Mouse (Mus musculus) heart, postnatal 0 days (tissue): ENCODE data around the gene Wwp2. TPM values are rescaled to one million over a fixed set of nuclear protein-coding genes. Genes with fewer than 3 reads are reported as not detected.

ENCODE experiments used
- ATAC-seq: fragments of 200-750 bp; cut with Nextera tagmentation; 2 replicates; pipeline ENCODE4 v1.8.0; 2017; ENCODE audit warnings: low read depth, moderate number of reproducible peaks, moderate library complexity; ENCODE audit not compliant: insufficient read depth
- DNase-seq: peaks from one replicate; pipeline ENCODE4 v3.0.0-alpha.2; 2016; ENCODE audit warnings: low spot score
- H3K27ac ChIP-seq: fragments of 300-500 bp; sonication (generic); 2 replicates; pipeline ENCODE4 v1.5.1; 2014; ENCODE audit warnings: low read depth, mild to moderate bottlenecking
- H3K27me3 ChIP-seq: fragments of 300-500 bp; sonication (generic); 2 replicates; pipeline ENCODE4 v1.6.1; 2014; ENCODE audit warnings: low read length, mixed read lengths; ENCODE audit not compliant: control insufficient read depth, insufficient read depth
- H3K36me3 ChIP-seq: fragments of 300-500 bp; sonication (generic); replicated peaks from 2 replicates; pipeline ENCODE4 v1.6.1; 2014; ENCODE audit warnings: low read length, mixed read lengths; ENCODE audit not compliant: control insufficient read depth, insufficient read depth
- H3K4me1 ChIP-seq: fragments of 300-500 bp; sonication (generic); 2 replicates; pipeline ENCODE4 v1.6.1; 2014; ENCODE audit warnings: antibody characterized with exemption; ENCODE audit not compliant: control insufficient read depth, insufficient read depth
- H3K4me2 ChIP-seq: fragments of 300-500 bp; sonication (generic); 2 replicates; pipeline ENCODE4 v1.6.1; 2014; ENCODE audit warnings: low read depth, mild to moderate bottlenecking, low read length, moderate library complexity
- H3K4me3 ChIP-seq: fragments of 300-500 bp; sonication (generic); 2 replicates; pipeline ENCODE4 v1.5.1; 2014; ENCODE audit warnings: low read depth, low read length
- H3K9ac ChIP-seq: fragments of 300-500 bp; sonication (generic); replicated peaks from 2 replicates; pipeline ENCODE4 v1.6.1; 2014; ENCODE audit warnings: low read depth, low read length, mixed read lengths
- H3K9me3 ChIP-seq: fragments of 300-500 bp; sonication (generic); replicated peaks from 2 replicates; pipeline ENCODE4 v1.6.1; 2016; ENCODE audit warnings: low read length; ENCODE audit not compliant: control insufficient read depth
- CTCF ChIP-seq: IDR thresholded peaks from 2 replicates; pipeline ENCODE4 v1.5.1; 2016; ENCODE audit warnings: antibody characterized with exemption, control low read depth, low read depth
- EP300 ChIP-seq: IDR thresholded peaks from 2 replicates; pipeline ENCODE4 v1.6.1; 2016; ENCODE audit warnings: antibody characterized with exemption, low read depth
- WGBS: fragments of 180-500 bp; shearing (Covaris S2); extraction: QIAGEN DNeasy Blood & Tissue Kit; methylation state at CpG from one replicate; pipeline ENCODE4 v1.1.7; 2014; 5-methylcytosine and 5-hydroxymethylcytosine counted together
- polyA plus RNA-seq: library from polyadenylated mRNA; unstranded; fragments of >200 nt; fragmentation: Nextera tagmentation; extraction: Ambion mirVana; gene quantifications from 2 replicates; pipeline ENCODE4 v1.2.1, GENCODE M21; 2015
- total RNA-seq: library from RNA; depleted of rRNA; stranded (reverse); fragments of >200 nt; gene quantifications from 2 replicates; pipeline ENCODE4 v1.2.3, GENCODE M21; 2014; ENCODE audit warnings: low replicate concordance

Wwp2 gene
- total and polyA plus RNA-seq, 2 experiments from 2014 or later: 20.4 to 40.5 TPM

GRCm38 (mm10) chr8:107546154-107546553 is 110.0 kb downstream of the Wwp2 start:
- no peak for ATAC-seq
- no peak for DNase-seq
- peak overlapping the region; percentile 7; the same call in 1 of the 2 replicates for H3K4me2 ChIP-seq
- peaks cover 28% of the 10 kb centered on the region for H3K4me1 ChIP-seq
- no peak overlapping the region for H3K4me3 ChIP-seq
- WGBS: 54% methylated on average over 4 of the region's 4 CpGs
- peaks cover 8% of the 10 kb centered on the region; the same call in 1 of the 2 replicates for H3K36me3 ChIP-seq
- H3K9ac ChIP-seq: no peak overlapping the region
- H3K27ac ChIP-seq: no peak overlapping the region
- no peaks in the 10 kb centered on the region for H3K9me3 ChIP-seq
- TF ChIP-seq EP300 (no peak), CTCF (no peak)
- no peaks in the 10 kb centered on the region for H3K27me3 ChIP-seq

- no peak for DNase-seq
- peaks cover 10% of the 10 kb centered on the region; the same call in 1 of the 2 replicates for H3K36me3 ChIP-seq
- H3K4me1 ChIP-seq: peaks cover 22% of the 10 kb centered on the region
- no peaks in the 10 kb centered on the region for H3K9me3 ChIP-seq
- no peak for ATAC-seq
- TF ChIP-seq EP300 (no peak), CTCF (no peak)
- no peak overlapping the region for H3K27ac ChIP-seq
- H3K9ac ChIP-seq: no peak overlapping the region
- H3K27me3 ChIP-seq: no peaks in the 10 kb centered on the region
- H3K4me2 ChIP-seq: peak overlapping the region; percentile 7; the same call in 1 of the 2 replicates
- no peak overlapping the region for H3K4me3 ChIP-seq
- 76% methylated on average over 8 of the region's 8 CpGs for WGBS
Measured at GRCm38 (mm10) chr8:107546817-107547216, 110.7 kb downstream of the Wwp2 start.

DNA sequence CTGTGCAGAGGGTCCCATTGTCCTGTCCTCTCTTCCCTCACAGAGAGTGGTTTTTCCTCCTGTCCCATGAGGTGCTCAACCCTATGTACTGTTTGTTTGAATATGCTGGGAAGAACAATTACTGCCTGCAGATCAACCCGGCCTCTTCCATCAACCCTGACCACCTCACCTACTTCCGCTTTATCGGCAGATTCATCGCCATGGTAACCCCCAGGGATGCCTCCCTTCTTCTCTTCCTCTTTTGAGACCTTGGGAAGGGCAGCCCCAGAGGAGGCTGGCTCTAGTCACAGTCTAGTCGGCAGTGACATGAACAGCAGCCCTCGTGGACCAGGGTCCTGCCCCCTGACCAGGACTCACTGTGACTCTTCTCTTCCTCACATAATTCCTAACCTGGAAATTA is 116.1 kb downstream of the Wwp2 start:
- TF ChIP-seq CTCF: no peak
- TF ChIP-seq EP300: no peak
- H3K9me3 ChIP-seq: no peaks in the 10 kb centered on the region
- H3K9ac ChIP-seq: no peak overlapping the region
- no peak overlapping the region for H3K4me2 ChIP-seq
- no peaks in the 10 kb centered on the region for H3K4me1 ChIP-seq
- DNase-seq (no peak), ATAC-seq (no peak)
- no peaks in the 10 kb centered on the region for H3K27me3 ChIP-seq
- no peak overlapping the region for H3K4me3 ChIP-seq
- WGBS: 65% methylated on average over 6 of the region's 6 CpGs
- H3K36me3 ChIP-seq: peaks cover 29% of the 10 kb centered on the region; the same call in 1 of the 2 replicates
- H3K27ac ChIP-seq: no peak overlapping the region

DNA sequence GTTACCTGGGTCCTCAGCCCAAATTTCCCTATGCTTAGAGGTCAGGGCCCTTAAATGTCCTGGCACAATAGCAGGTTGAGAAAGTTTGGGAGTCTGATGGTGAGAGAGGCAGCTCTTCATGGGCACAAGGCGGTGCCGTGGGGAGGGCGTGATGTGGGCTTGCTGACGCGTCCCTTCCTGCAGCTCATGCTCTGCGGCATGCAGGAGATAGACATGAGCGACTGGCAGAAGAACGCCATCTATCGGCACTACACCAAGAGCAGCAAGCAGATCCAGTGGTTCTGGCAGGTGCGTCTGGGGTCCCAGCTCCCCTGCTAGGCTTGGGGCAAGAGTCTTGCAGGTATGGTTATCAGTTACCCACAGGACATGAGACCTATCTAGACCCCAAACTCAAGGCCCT is 119.1 kb downstream of the Wwp2 start:
- no peaks in the 10 kb centered on the region for H3K27me3 ChIP-seq
- TF ChIP-seq CTCF (no peak), EP300 (no peak)
- H3K9ac ChIP-seq: no peak overlapping the region
- H3K36me3 ChIP-seq: peaks cover 26% of the 10 kb centered on the region; the same call in 1 of the 2 replicates
- H3K4me1 ChIP-seq: no peaks in the 10 kb centered on the region
- ATAC-seq (no peak), DNase-seq (no peak)
- no peak overlapping the region for H3K4me3 ChIP-seq
- no peaks in the 10 kb centered on the region for H3K9me3 ChIP-seq
- H3K27ac ChIP-seq: no peak overlapping the region
- no peak overlapping the region for H3K4me2 ChIP-seq
- WGBS: 70% methylated on average over 10 of the region's 10 CpGs

GRCm38 (mm10) chr8:107556511-107556936 is 120.4 kb downstream of the Wwp2 start:
- no peaks in the 10 kb centered on the region for H3K27me3 ChIP-seq
- no peak overlapping the region for H3K9ac ChIP-seq
- H3K4me2 ChIP-seq: no peak overlapping the region
- H3K4me1 ChIP-seq: no peaks in the 10 kb centered on the region
- H3K4me3 ChIP-seq: no peak overlapping the region
- WGBS: 28% methylated on average over 12 of the region's 12 CpGs
- DNase-seq: no peak
- TF ChIP-seq CTCF (no peak), EP300 (no peak)
- H3K27ac ChIP-seq: no peak overlapping the region
- 0 out of 2 replicates have a peak, but pooled peaks have one; percentile 16 for ATAC-seq
- H3K36me3 ChIP-seq: peaks cover 24% of the 10 kb centered on the region; the same call in 1 of the 2 replicates
- H3K9me3 ChIP-seq: no peaks in the 10 kb centered on the region

DNA sequence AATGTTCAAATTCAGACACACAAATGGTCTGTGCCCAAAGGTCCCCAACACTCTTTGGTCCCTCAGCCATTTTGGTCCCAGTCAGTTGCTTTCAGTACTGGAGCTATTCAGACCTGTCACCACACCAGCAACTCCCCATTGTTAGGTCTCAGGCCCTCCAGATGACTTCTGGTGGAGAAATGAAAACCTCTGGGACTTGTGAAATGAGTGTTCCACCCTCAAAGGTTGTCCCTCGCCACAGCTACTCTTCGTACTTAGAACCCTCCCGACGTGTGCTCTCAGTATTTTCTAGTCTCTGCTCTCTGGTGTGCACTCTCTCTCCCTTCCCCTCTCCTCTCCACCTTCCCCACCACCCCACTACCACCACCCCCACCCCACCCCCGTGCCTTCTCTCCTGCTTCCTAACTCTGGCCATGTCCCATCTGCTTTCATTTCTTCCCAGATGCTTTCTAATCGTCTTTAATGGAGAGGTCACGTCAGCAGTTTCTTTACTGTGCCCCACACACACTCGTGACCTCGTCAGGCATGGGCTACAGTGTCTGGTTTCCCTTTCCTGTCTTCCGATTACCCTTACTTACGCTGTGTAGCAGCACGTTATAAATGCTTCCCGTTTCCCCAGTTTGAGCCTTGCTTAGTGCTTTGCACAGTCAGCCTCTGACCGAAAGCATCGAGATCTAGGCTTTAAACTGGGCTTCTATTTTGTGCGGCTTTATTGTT is 124.8 kb downstream of the Wwp2 start:
- Histone ChIP-seq H3K27ac (no peak overlapping the region), H3K27me3 (no peaks in the 10 kb centered on the region), H3K4me3 (no peak overlapping the region), H3K9ac (0 out of 2 replicates have a peak overlapping the region, but pooled peaks have one; percentile 20), H3K9me3 (no peaks in the 10 kb centered on the region), H3K4me1 (no peaks in the 10 kb centered on the region), H3K4me2 (peak overlapping the region; percentile 43), H3K36me3 (0 out of 2 replicates have a peak, but pooled peaks cover 4% of the 10 kb centered on the region)
- DNase-seq: no peak
- ATAC-seq: no peak
- WGBS: 44% methylated on average over 16 of the region's 16 CpGs
- no peak for TF ChIP-seq EP300
- no peak for TF ChIP-seq CTCF
